Mouse (Mus musculus): ENCODE measurements at regions not wholly inside any gene's neighbourhood (a gene's known extent, or its start where the extent isn't known, plus 50 kb on each side); places are given as distances from the start of the nearest gene placed in this dataset.

GRCm38 (mm10) chr4:31833828-31834227 is 130.1 kb upstream of the Map3k7 start:
- no peaks in the 10 kb centered on the region for H3K4me1 ChIP-seq (replicated peaks; ENCODE audit: control insufficient read depth in 2 of 2, insufficient read depth in 2 of 2, low read length in 1 of 2)
- 67% methylated on average over 4 of the region's 4 CpGs for WGBS (ENCODE audit: insufficient replicate concordance)
- ATAC-seq (ENCODE audit: insufficient read depth) (no peak), DNase-seq (ENCODE audit: low read depth in 3 of 3, low spot score in 3 of 3) (no peak)
- H3K9ac ChIP-seq (replicated peaks): no peak overlapping the region
- H3K27me3 ChIP-seq (ENCODE audit: control insufficient read depth, insufficient read depth, low read length): no peaks in the 10 kb centered on the region
- no peaks in the 10 kb centered on the region for H3K36me3 ChIP-seq (replicated peaks; ENCODE audit: control insufficient read depth, insufficient read depth, low read depth)
- no peak overlapping the region for H3K4me3 ChIP-seq (ENCODE audit: insufficient read depth in 1 of 2, low read depth in 2 of 2, low read length in 2 of 2)
- H3K27ac ChIP-seq: no peak overlapping the region
- TF ChIP-seq CTCF (IDR thresholded peaks at IDR 0.05; ENCODE audit: low read depth): no peak
- no peak for TF ChIP-seq EP300 (IDR thresholded peaks at IDR 0.05; ENCODE audit: low read depth)
- no peak overlapping the region for H3K4me2 ChIP-seq (ENCODE audit: low read depth)
- H3K9me3 ChIP-seq (ENCODE audit: control insufficient read depth, low read length): no peaks in the 10 kb centered on the region

DNA sequence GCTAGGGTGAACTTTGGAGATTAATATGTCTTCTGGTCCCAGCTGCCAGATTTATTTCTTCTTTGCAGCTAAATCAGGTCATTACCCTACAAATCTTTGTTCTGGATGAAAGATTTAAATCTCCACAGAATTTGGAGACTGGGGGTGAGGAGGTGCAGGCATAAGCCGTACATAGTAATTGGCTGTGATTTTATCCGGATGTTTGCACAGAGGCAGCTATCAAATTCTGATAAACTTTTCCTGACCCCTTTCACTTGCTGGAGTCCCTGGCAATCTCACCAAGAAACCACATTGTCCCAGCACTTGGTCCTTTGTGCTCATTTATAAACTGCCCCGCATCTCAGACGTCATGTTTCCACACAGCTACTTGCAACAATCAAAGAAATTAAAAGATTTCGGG is 128.8 kb upstream of the Map3k7 start:
- no peak overlapping the region for H3K9ac ChIP-seq (replicated peaks)
- DNase-seq (ENCODE audit: low read depth in 3 of 3, low spot score in 3 of 3): no peak
- 55% methylated on average over 5 of the region's 5 CpGs for WGBS (ENCODE audit: insufficient replicate concordance)

DNA sequence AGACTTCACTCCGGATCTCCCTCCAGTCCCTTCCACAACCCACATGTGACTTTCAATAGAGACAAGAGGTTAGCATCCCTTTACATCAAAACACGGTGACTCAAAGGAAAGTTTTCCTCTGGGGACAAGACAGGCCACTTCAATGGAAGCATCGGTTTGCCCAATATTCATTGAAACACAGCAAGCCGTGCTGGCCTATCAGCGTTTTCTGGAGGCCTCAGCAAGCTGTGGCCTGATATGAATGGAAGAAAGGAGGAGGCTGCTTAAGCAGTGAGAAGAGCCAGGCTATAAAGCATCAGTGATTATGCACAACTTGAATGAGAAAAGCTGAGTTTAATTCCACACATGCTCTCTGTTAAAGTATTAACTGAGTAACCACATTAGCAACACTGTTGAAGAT is 125.3 kb upstream of the Map3k7 start:
- H3K27me3 ChIP-seq (ENCODE audit: control insufficient read depth, insufficient read depth, low read length): no peaks in the 10 kb centered on the region
- H3K9me3 ChIP-seq (ENCODE audit: control insufficient read depth, low read length): no peaks in the 10 kb centered on the region
- H3K36me3 ChIP-seq (replicated peaks; ENCODE audit: control insufficient read depth, insufficient read depth, low read depth): no peaks in the 10 kb centered on the region
- WGBS (ENCODE audit: insufficient replicate concordance): 58% methylated on average over 5 of the region's 5 CpGs
- H3K4me1 ChIP-seq (replicated peaks; ENCODE audit: control insufficient read depth in 2 of 2, insufficient read depth in 2 of 2, low read length in 1 of 2): no peaks in the 10 kb centered on the region
- H3K27ac ChIP-seq: no peak overlapping the region
- H3K4me3 ChIP-seq (ENCODE audit: insufficient read depth in 1 of 2, low read depth in 2 of 2, low read length in 2 of 2): no peak overlapping the region
- no peak for DNase-seq (ENCODE audit: low read depth in 3 of 3, low spot score in 3 of 3)
- H3K4me2 ChIP-seq (ENCODE audit: low read depth): no peak overlapping the region
- ATAC-seq (ENCODE audit: insufficient read depth): no peak
- TF ChIP-seq CTCF (IDR thresholded peaks at IDR 0.05; ENCODE audit: low read depth) (no peak), EP300 (IDR thresholded peaks at IDR 0.05; ENCODE audit: low read depth) (no peak)
- no peak overlapping the region for H3K9ac ChIP-seq (replicated peaks)

More for the DNA sequence above, 128.8 kb upstream of the Map3k7 start:
- ATAC-seq (ENCODE audit: insufficient read depth): no peak
- H3K36me3 ChIP-seq (replicated peaks; ENCODE audit: control insufficient read depth, insufficient read depth, low read depth): no peaks in the 10 kb centered on the region
- no peaks in the 10 kb centered on the region for H3K9me3 ChIP-seq (ENCODE audit: control insufficient read depth, low read length)
- TF ChIP-seq CTCF (IDR thresholded peaks at IDR 0.05; ENCODE audit: low read depth) (no peak), EP300 (IDR thresholded peaks at IDR 0.05; ENCODE audit: low read depth) (no peak)
- no peaks in the 10 kb centered on the region for H3K27me3 ChIP-seq (ENCODE audit: control insufficient read depth, insufficient read depth, low read length)
- H3K27ac ChIP-seq: no peak overlapping the region
- no peak overlapping the region for H3K4me3 ChIP-seq (ENCODE audit: insufficient read depth in 1 of 2, low read depth in 2 of 2, low read length in 2 of 2)
- H3K4me1 ChIP-seq (replicated peaks; ENCODE audit: control insufficient read depth in 2 of 2, insufficient read depth in 2 of 2, low read length in 1 of 2): no peaks in the 10 kb centered on the region
- no peak overlapping the region for H3K4me2 ChIP-seq (ENCODE audit: low read depth)

DNA sequence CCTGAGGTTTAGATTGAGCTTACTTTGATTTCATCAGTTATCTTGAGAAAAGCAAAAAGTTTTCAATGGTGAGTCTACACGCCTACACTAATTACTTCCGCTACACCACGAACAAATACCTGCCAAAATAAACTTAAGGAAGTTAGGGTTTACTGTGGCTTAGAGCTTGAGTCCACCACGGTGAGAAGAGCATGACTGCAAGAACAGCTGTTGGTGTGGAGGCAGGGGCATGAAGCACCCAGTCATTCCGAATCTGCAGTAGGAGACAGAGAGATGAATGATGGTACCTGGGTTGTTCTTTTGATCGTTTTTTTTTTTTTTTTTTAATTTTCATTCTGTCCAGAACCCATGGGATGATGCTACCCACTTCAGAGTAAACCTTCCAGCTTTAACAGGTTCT is 114.1 kb upstream of the Map3k7 start:
- no peak overlapping the region for H3K9ac ChIP-seq (replicated peaks)
- no peak overlapping the region for H3K27ac ChIP-seq
- H3K4me1 ChIP-seq (replicated peaks; ENCODE audit: control insufficient read depth in 2 of 2, insufficient read depth in 2 of 2, low read length in 1 of 2): no peaks in the 10 kb centered on the region
- H3K4me2 ChIP-seq (ENCODE audit: low read depth): no peak overlapping the region
- DNase-seq (ENCODE audit: low read depth in 3 of 3, low spot score in 3 of 3): no peak
- H3K9me3 ChIP-seq (ENCODE audit: control insufficient read depth, low read length): no peaks in the 10 kb centered on the region
- no peak overlapping the region for H3K4me3 ChIP-seq (ENCODE audit: insufficient read depth in 1 of 2, low read depth in 2 of 2, low read length in 2 of 2)
- ATAC-seq (ENCODE audit: insufficient read depth): no peak
- WGBS (ENCODE audit: insufficient replicate concordance): 53% methylated on average over 6 of the region's 6 CpGs
- H3K27me3 ChIP-seq (ENCODE audit: control insufficient read depth, insufficient read depth, low read length): no peaks in the 10 kb centered on the region
- H3K36me3 ChIP-seq (replicated peaks; ENCODE audit: control insufficient read depth, insufficient read depth, low read depth): no peaks in the 10 kb centered on the region
- TF ChIP-seq CTCF (IDR thresholded peaks at IDR 0.05; ENCODE audit: low read depth): no peak
- no peak for TF ChIP-seq EP300 (IDR thresholded peaks at IDR 0.05; ENCODE audit: low read depth)

- H3K4me3 ChIP-seq (ENCODE audit: insufficient read depth in 1 of 2, low read depth in 2 of 2, low read length in 2 of 2): no peak overlapping the region
- no peak for TF ChIP-seq CTCF (IDR thresholded peaks at IDR 0.05; ENCODE audit: low read depth)
- TF ChIP-seq EP300 (IDR thresholded peaks at IDR 0.05; ENCODE audit: low read depth): no peak
- no peaks in the 10 kb centered on the region for H3K36me3 ChIP-seq (replicated peaks; ENCODE audit: control insufficient read depth, insufficient read depth, low read depth)
- H3K4me1 ChIP-seq (replicated peaks; ENCODE audit: control insufficient read depth in 2 of 2, insufficient read depth in 2 of 2, low read length in 1 of 2): no peaks in the 10 kb centered on the region
- H3K9me3 ChIP-seq (ENCODE audit: control insufficient read depth, low read length): no peaks in the 10 kb centered on the region
- DNase-seq (ENCODE audit: low read depth in 3 of 3, low spot score in 3 of 3) (no peak), ATAC-seq (ENCODE audit: insufficient read depth) (no peak)
- no peak overlapping the region for H3K9ac ChIP-seq (replicated peaks)
- WGBS (ENCODE audit: insufficient replicate concordance): 44% methylated on average over 3 of the region's 3 CpGs
- H3K27me3 ChIP-seq (ENCODE audit: control insufficient read depth, insufficient read depth, low read length): no peaks in the 10 kb centered on the region
- no peak overlapping the region for H3K4me2 ChIP-seq (ENCODE audit: low read depth)
- no peak overlapping the region for H3K27ac ChIP-seq
Measured at GRCm38 (mm10) chr4:31851006-31851405, 112.9 kb upstream of the Map3k7 start.
